Mouse (Mus musculus) heart, adult 2 months (tissue): Measurements from ENCODE around the gene Pdap1. TPM values are rescaled to one million over a fixed set of nuclear protein-coding genes. Genes with fewer than 3 reads are reported as not detected.
"Not testable (repeated sequence)": the region's sequence is repeated elsewhere in the genome, so short reads cannot be mapped to it uniquely, and the experiment has no call there.

ENCODE experiments used
- DNase-seq, 2 experiments: peaks; one replicate each; pipeline ENCODE4 v3.0.0; 2021
- H3K27ac ChIP-seq: fragments of 200-600 bp; 2 replicates; pipeline ENCODE4 v1.8.1; 2022
- H3K27me3 ChIP-seq: fragments of 200-500 bp; 2 replicates; pipeline ENCODE4 v1.6.1; 2012; ENCODE audit warnings: mild to moderate bottlenecking, low read length, inconsistent platforms, mixed read lengths; ENCODE audit not compliant: control insufficient read depth, insufficient read depth
- H3K36me3 ChIP-seq: fragments of 200-500 bp; 2 replicates; pipeline ENCODE4 v1.6.1; 2012; ENCODE audit warnings: low read length, inconsistent platforms; ENCODE audit not compliant: control insufficient read depth, insufficient read depth
- H3K4me1 ChIP-seq: fragments of 200-500 bp; 2 replicates; pipeline ENCODE4 v1.6.1; 2011; ENCODE audit warnings: low read length; ENCODE audit not compliant: control insufficient read depth, insufficient read depth
- H3K4me3 ChIP-seq: fragments of 200-600 bp; 2 replicates; pipeline ENCODE4 v1.8.1; 2022
- H3K79me2 ChIP-seq: fragments of 200-500 bp; replicated peaks from 2 replicates; pipeline ENCODE4 v1.6.1; 2012; ENCODE audit warnings: mild to moderate bottlenecking, inconsistent platforms, low read length, moderate library complexity, mixed read lengths; ENCODE audit not compliant: control insufficient read depth, insufficient read depth
- H3K9ac ChIP-seq: fragments of 200-500 bp; 2 replicates; pipeline ENCODE4 v1.6.1; 2012; ENCODE audit warnings: low read depth, mild to moderate bottlenecking, control low read depth, inconsistent platforms, low read length, mixed read lengths
- CTCF ChIP-seq: fragments of 200-600 bp; IDR thresholded peaks from 2 replicates; pipeline ENCODE4 v1.8.1; 2022; ENCODE audit warnings: antibody characterized with exemption, mild to moderate bottlenecking, moderate library complexity
- EP300 ChIP-seq: fragments of 200-500 bp; IDR thresholded peaks from 2 replicates; pipeline ENCODE4 v1.6.1; 2011; ENCODE audit warnings: low read depth, low read length, control low read depth; ENCODE audit not compliant: insufficient read depth
- POLR2A ChIP-seq: fragments of 200-500 bp; IDR thresholded peaks from 2 replicates; pipeline ENCODE4 v1.6.1; 2011; ENCODE audit warnings: mild to moderate bottlenecking, low read depth, low read length, control low read depth; ENCODE audit not compliant: insufficient read depth
- WGBS: fragments of 180-500 bp; shearing (Covaris S2); methylation state at CpG from one replicate; pipeline ENCODE4 v1.1.7; 2018; 5-methylcytosine and 5-hydroxymethylcytosine counted together
- intact Hi-C: fragments of 180-260 bp; cut with DNase I; formaldehyde crosslinking; loops from one replicate; pipeline ENCODE4 v1.15.1; 2025
- polyA plus RNA-seq: library from polyadenylated mRNA; depleted of rRNA; stranded (reverse); fragments of >200 nt; gene quantifications from 2 replicates; pipeline ENCODE4 v1.2.3, GENCODE M21; 2012
- total RNA-seq, 2 experiments: library from RNA; stranded (reverse); gene quantifications; 2 replicates each; pipeline ENCODE4 v1.2.3; 2021

The Pdap1 gene
- total and polyA plus RNA-seq, 3 experiments: 16.1 to 38.5 (median 37.8) TPM

DNA sequence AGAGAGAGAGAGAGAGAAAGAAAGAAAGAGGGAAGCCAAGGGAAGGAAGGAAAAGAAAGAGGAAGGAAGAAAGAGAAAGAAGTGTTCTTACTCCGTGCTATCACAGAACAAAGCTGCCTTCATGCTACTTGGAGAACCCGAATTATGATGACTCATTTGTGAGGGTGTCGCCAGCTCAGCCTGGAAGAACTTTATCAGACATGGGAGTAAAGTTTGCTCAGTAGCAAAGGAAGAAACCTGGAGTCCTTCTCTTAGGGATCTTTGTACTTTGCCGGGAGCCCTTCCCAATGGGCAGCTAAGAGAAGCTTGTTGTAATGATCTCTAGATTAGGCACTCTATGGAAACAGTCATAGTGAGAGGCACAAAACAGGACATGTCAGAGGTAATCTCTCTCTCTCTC, 37.3 kb downstream of the Pdap1 start:
- intact Hi-C loops: no loop called here
- DNase-seq: no peak

GRCm38 (mm10) chr5:145101451-145101850, 38.6 kb downstream of the Pdap1 start:
- DNase-seq, H3K4me1 ChIP-seq, H3K27ac ChIP-seq, H3K79me2 ChIP-seq, H3K9ac ChIP-seq, H3K36me3 ChIP-seq, H3K4me3 ChIP-seq, intact Hi-C loops, H3K27me3 ChIP-seq: not testable (repeated sequence)
- 97% methylated on average over 11 of the region's 11 CpGs for WGBS

More for the DNA sequence above, 37.3 kb downstream of the Pdap1 start:
- no peaks in the 10 kb centered on the region for H3K79me2 ChIP-seq
- no peak overlapping the region for H3K4me3 ChIP-seq
- H3K27ac ChIP-seq: no peak overlapping the region
- no peak for TF ChIP-seq POLR2A
- no peak for TF ChIP-seq EP300
- TF ChIP-seq CTCF: no peak
- H3K9ac ChIP-seq: no peak overlapping the region
- no peaks in the 10 kb centered on the region for H3K4me1 ChIP-seq
- H3K36me3 ChIP-seq: no peaks in the 10 kb centered on the region
- 58% methylated on average over 4 of the region's 4 CpGs for WGBS
- no peaks in the 10 kb centered on the region for H3K27me3 ChIP-seq

GRCm38 (mm10) chr5:145100960-145101359, 39.1 kb downstream of the Pdap1 start:
- 96% methylated on average over 9 of the region's 9 CpGs for WGBS
- no peaks in the 10 kb centered on the region for H3K79me2 ChIP-seq
- H3K4me1 ChIP-seq: no peaks in the 10 kb centered on the region
- DNase-seq: no peak
- no peaks in the 10 kb centered on the region for H3K27me3 ChIP-seq
- no peak overlapping the region for H3K9ac ChIP-seq
- no peaks in the 10 kb centered on the region for H3K36me3 ChIP-seq
- H3K4me3 ChIP-seq: no peak overlapping the region
- no peak for TF ChIP-seq EP300
- TF ChIP-seq CTCF: no peak
- no peak for TF ChIP-seq POLR2A
- H3K27ac ChIP-seq: no peak overlapping the region
- intact Hi-C loops: no loop called here

DNA sequence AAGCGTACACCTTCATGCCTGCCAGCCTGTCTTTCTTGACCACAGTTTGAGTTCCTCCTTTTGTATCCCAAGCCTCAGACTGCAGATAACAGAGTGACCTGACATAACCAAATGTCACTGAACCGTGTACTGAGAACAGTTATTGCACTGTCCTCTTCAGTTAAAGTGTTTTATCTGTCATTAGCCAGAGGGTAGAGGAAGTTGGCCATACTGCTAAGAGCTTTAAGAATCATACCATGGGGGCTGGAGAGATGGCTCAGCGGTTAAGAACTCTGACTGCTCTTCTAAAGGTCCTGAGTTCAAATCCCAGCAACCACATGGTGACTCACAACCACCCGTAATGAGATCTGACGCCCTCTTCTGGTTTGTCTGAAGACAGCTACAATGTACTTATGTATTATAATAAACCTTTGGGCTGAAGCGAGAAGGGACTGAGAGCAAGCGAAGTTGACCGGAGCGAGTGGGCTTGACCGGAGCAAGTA, 41.7 kb downstream of the Pdap1 start:
- 91% methylated on average over 10 of the region's 10 CpGs for WGBS
- H3K79me2 ChIP-seq: no peaks in the 10 kb centered on the region
- TF ChIP-seq POLR2A (no peak), CTCF (no peak), EP300 (no peak)
- no peak overlapping the region for H3K9ac ChIP-seq
- no peaks in the 10 kb centered on the region; the same call in 1 of the 2 replicates for H3K36me3 ChIP-seq
- H3K4me1 ChIP-seq: no peaks in the 10 kb centered on the region
- H3K27ac ChIP-seq: no peak overlapping the region
- no peak for DNase-seq
- H3K27me3 ChIP-seq: no peaks in the 10 kb centered on the region
- no peak overlapping the region for H3K4me3 ChIP-seq
- intact Hi-C loops: no loop called here

- Histone ChIP-seq H3K9ac (no peak overlapping the region), H3K36me3 (peaks cover 2% of the 10 kb centered on the region; the same call in 1 of the 2 replicates), H3K27ac (no peak overlapping the region), H3K27me3 (no peaks in the 10 kb centered on the region), H3K79me2 (0 out of 2 replicates have a peak, but pooled peaks cover 2% of the 10 kb centered on the region), H3K4me1 (no peaks in the 10 kb centered on the region), H3K4me3 (no peak overlapping the region)
- DNase-seq: no peak
- TF ChIP-seq CTCF (no peak), EP300 (no peak), POLR2A (no peak)
- WGBS: 67% methylated on average over 4 of the region's 4 CpGs
- intact Hi-C loops: no loop called here
Observed at GRCm38 (mm10) chr5:145096195-145096594, 43.8 kb downstream of the Pdap1 start.

- Histone ChIP-seq H3K27me3 (no peaks in the 10 kb centered on the region), H3K27ac (no peak overlapping the region), H3K36me3 (peaks cover 2% of the 10 kb centered on the region; the same call in 1 of the 2 replicates), H3K4me1 (no peaks in the 10 kb centered on the region), H3K4me3 (no peak overlapping the region), H3K9ac (no peak overlapping the region), H3K79me2 (peaks cover 6% of the 10 kb centered on the region)
- DNase-seq: no peak
- WGBS: 65% methylated on average over 3 of the region's 3 CpGs
- no peak for TF ChIP-seq CTCF
- no peak for TF ChIP-seq EP300
- TF ChIP-seq POLR2A: no peak
- intact Hi-C loops: no loop called here
Observed at GRCm38 (mm10) chr5:145089878-145090277, 50.2 kb downstream of the Pdap1 start.
